Mouse (Mus musculus) cortical plate, adult 2 months (tissue): ENCODE data around the gene Olfr1443.

Experiments
- CTCF ChIP-seq: fragments of 200-500 bp; IDR thresholded peaks from 2 replicates; pipeline ENCODE4 v1.5.1; 2011; ENCODE audit warnings: mild to moderate bottlenecking, control low read depth, low read length; ENCODE audit not compliant: insufficient read depth; ENCODE audit errors: extremely low read depth
- POLR2A ChIP-seq: fragments of 200-500 bp; IDR thresholded peaks from 2 replicates; pipeline ENCODE4 v1.6.1; 2011; ENCODE audit warnings: mild to moderate bottlenecking, low read length, control low read depth; ENCODE audit not compliant: insufficient read depth; ENCODE audit errors: extremely low read depth

GRCm38 (mm10) chr19:12722308-12722707 is 44.4 kb downstream of the Olfr1443 start:
- TF ChIP-seq CTCF, result peak; percentile 20; the same call in 1 of the 2 replicates
- no peak for TF ChIP-seq POLR2A
